Mouse (Mus musculus) R1 (cell line): ENCODE data around the gene F13a1.

Experiments used
- DNase-seq: peaks from one replicate; pipeline ENCODE4 v3.0.0-alpha.2; 2018; ENCODE audit warnings: low read depth, low spot score

F13a1 gene

GRCm38 (mm10) chr13:36953676-36954075 is 96.4 kb downstream of the F13a1 start:
- DNase-seq: no peak

- no peak for DNase-seq
Observed at GRCm38 (mm10) chr13:36941891-36942290, 108.2 kb downstream of the F13a1 start.

GRCm38 (mm10) chr13:36932066-36932465 is 118.0 kb downstream of the F13a1 start:
- DNase-seq: no peak

GRCm38 (mm10) chr13:36919737-36920136 is 130.3 kb downstream of the F13a1 start:
- DNase-seq: no peak

- peak; percentile 36 for DNase-seq
Observed at GRCm38 (mm10) chr13:36903885-36904284, 146.2 kb downstream of the F13a1 start.

GRCm38 (mm10) chr13:36903447-36903846 is 146.6 kb downstream of the F13a1 start:
- DNase-seq: no peak

- no peak for DNase-seq
Observed at GRCm38 (mm10) chr13:36901603-36902002, 148.4 kb downstream of the F13a1 start.

- no peak for DNase-seq
Observed at GRCm38 (mm10) chr13:36901016-36901415, 149.0 kb downstream of the F13a1 start.

GRCm38 (mm10) chr13:36896061-36896460 is 154.0 kb downstream of the F13a1 start:
- no peak for DNase-seq

GRCm38 (mm10) chr13:36893762-36894161 is 156.3 kb downstream of the F13a1 start:
- no peak for DNase-seq

GRCm38 (mm10) chr13:36892216-36892615 is 157.8 kb downstream of the F13a1 start:
- no peak for DNase-seq

- no peak for DNase-seq
Observed at GRCm38 (mm10) chr13:36885973-36886372, 164.1 kb downstream of the F13a1 start.

- DNase-seq: no peak
Observed at GRCm38 (mm10) chr13:36839111-36839510, 210.9 kb downstream of the F13a1 start.
